ENCODE assay signal across 9 mouse cellular contexts in the genomic region with DNA sequence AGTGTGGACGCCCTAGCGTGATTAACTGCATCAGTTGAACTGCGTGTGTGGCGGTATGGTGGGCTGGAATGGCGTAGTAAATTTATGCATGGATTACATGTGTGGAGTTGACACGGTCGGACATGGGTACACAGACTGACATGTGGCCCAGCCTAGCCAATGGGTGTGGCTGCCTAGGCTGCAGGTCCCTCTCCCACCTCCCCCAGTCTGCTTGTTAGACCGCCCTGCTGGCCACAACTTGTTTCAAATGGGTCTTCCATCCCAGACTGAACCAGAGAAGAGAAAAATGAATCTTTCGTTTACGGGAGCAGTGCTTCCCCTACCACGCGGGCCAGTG. TPM values are rescaled to one million over a fixed set of nuclear protein-coding genes. Genes with fewer than 3 reads are reported as not detected.
DNase-seq lines count a peak whose midpoint lies in the region; ATAC-seq lines count a peak whose summit lies in the region.
"Had no signal": no experiment of that assay in that cellular context is flagged by ENCODE, and none has a peak within 500 bp of the region (broad histone marks: within the 10 kb centered on the region; RNA-seq: fewer than 3 reads in every experiment).

No protein-coding gene starts in this region.

- H3K36me3 ChIP-seq in megakaryocyte, embryonic 14.5 days (replicated peaks; ENCODE audit: low read length): no peaks in the 10 kb centered on the region
- no peaks in the 10 kb centered on the region for H3K36me3 ChIP-seq in hindbrain, embryonic 16.5 days (ENCODE audit: control insufficient read depth, insufficient read depth, low read length)
- no peaks in the 10 kb centered on the region for H3K36me3 ChIP-seq in limb, embryonic 12.5 days
- H3K36me3 ChIP-seq in midbrain, embryonic 11.5 days (ENCODE audit: control insufficient read depth, insufficient read depth, low read length): no peaks in the 10 kb centered on the region
- H3K36me3 ChIP-seq in stomach, embryonic 16.5 days (ENCODE audit: control insufficient read depth, insufficient read depth, low read length): no peaks in the 10 kb centered on the region
- H3K36me3 ChIP-seq: G1E had no signal

- peak; percentile 43 to 52 for DNase-seq in cerebellum, postnatal 36 days
- peak; percentile 47 for DNase-seq in gastrocnemius, postnatal 14 days
- DNase-seq in midbrain, embryonic 11.5 days (ENCODE audit: low spot score, missing footprints): peak; percentile 95

- H3K9ac ChIP-seq in hindbrain, embryonic 16.5 days (ENCODE audit: low read depth, low read length): peak overlapping the region; percentile 87
- H3K9ac ChIP-seq in limb, embryonic 12.5 days (replicated peaks): peak overlapping the region; percentile 95
- H3K9ac ChIP-seq in midbrain, embryonic 11.5 days (ENCODE audit: low read length): peak overlapping the region; percentile 95
- H3K9ac ChIP-seq in stomach, embryonic 16.5 days (ENCODE audit: low read length): peak overlapping the region; percentile 96

- H3K9me3 ChIP-seq in megakaryocyte, embryonic 14.5 days: peaks cover 20% of the 10 kb centered on the region
- no peaks in the 10 kb centered on the region for H3K9me3 ChIP-seq in hindbrain, embryonic 16.5 days (ENCODE audit: control insufficient read depth, low read length)
- peaks cover 4% of the 10 kb centered on the region; the same call in 1 of the 2 replicates for H3K9me3 ChIP-seq in limb, embryonic 12.5 days
- peaks cover 3% of the 10 kb centered on the region; the same call in 1 of the 2 replicates for H3K9me3 ChIP-seq in midbrain, embryonic 11.5 days (ENCODE audit: control insufficient read depth, low read length)
- no peaks in the 10 kb centered on the region for H3K9me3 ChIP-seq in stomach, embryonic 16.5 days (replicated peaks; ENCODE audit: control insufficient read depth, low read length)
- H3K9me3 ChIP-seq: G1E had no signal

- intact Hi-C loops in gastrocnemius, postnatal 14 days (cut with DNase I; ENCODE audit: low total_unique reads): no loop called here

- peaks cover 35% of the 10 kb centered on the region for H3K4me1 ChIP-seq in megakaryocyte, embryonic 14.5 days
- peaks cover 25% of the 10 kb centered on the region for H3K4me1 ChIP-seq in hindbrain, embryonic 16.5 days (ENCODE audit: control insufficient read depth, insufficient read depth, low read depth, low read length)
- peaks cover 14% of the 10 kb centered on the region; the same call in 1 of the 2 replicates for H3K4me1 ChIP-seq in limb, embryonic 12.5 days (replicated peaks)
- H3K4me1 ChIP-seq in midbrain, embryonic 11.5 days (ENCODE audit: control insufficient read depth, insufficient read depth, low read length): peaks cover 32% of the 10 kb centered on the region
- peaks cover 5% of the 10 kb centered on the region; the same call in 1 of the 2 replicates for H3K4me1 ChIP-seq in stomach, embryonic 16.5 days (ENCODE audit: control insufficient read depth, insufficient read depth, low read length)

- under 1% methylated on average over 12 of the region's 12 CpGs for WGBS in hindbrain, embryonic 16.5 days
- under 1% methylated on average over 12 of the region's 12 CpGs for WGBS in limb, embryonic 12.5 days
- WGBS in midbrain, embryonic 11.5 days: 3% methylated on average over 12 of the region's 12 CpGs
- WGBS in stomach, embryonic 16.5 days: 2% methylated on average over 12 of the region's 12 CpGs

- H3K4me2 ChIP-seq in hindbrain, embryonic 16.5 days (ENCODE audit: low read length): peak overlapping the region; percentile 90
- peak overlapping the region; percentile 95 for H3K4me2 ChIP-seq in limb, embryonic 12.5 days
- H3K4me2 ChIP-seq in midbrain, embryonic 11.5 days: peak overlapping the region; percentile 96
- H3K4me2 ChIP-seq in stomach, embryonic 16.5 days (ENCODE audit: low read depth, low read length): peak overlapping the region; percentile 99

- no peak for ATAC-seq in megakaryocyte, adult 5-6 weeks (ENCODE audit: poor library complexity, severe bottlenecking)
- ATAC-seq in hindbrain, embryonic 16.5 days: peak; percentile 73
- peak; percentile 50 for ATAC-seq in limb, embryonic 12.5 days (ENCODE audit: insufficient number of reproducible peaks, insufficient read depth, low FRiP score, low TSS enrichment, low read depth)
- peak; percentile 79 for ATAC-seq in midbrain, embryonic 11.5 days (ENCODE audit: low FRiP score)
- ATAC-seq in stomach, embryonic 16.5 days (ENCODE audit: insufficient read depth, low FRiP score): peak; percentile 50

- peaks cover 65% of the 10 kb centered on the region for H3K27me3 ChIP-seq in megakaryocyte, embryonic 14.5 days (replicated peaks)
- H3K27me3 ChIP-seq in hindbrain, embryonic 16.5 days (replicated peaks; ENCODE audit: control insufficient read depth, insufficient read depth, low read length): no peaks in the 10 kb centered on the region
- H3K27me3 ChIP-seq in limb, embryonic 12.5 days: peaks cover 5% of the 10 kb centered on the region; the same call in 1 of the 2 replicates
- no peaks in the 10 kb centered on the region for H3K27me3 ChIP-seq in midbrain, embryonic 11.5 days (ENCODE audit: control insufficient read depth, insufficient read depth, low read length)
- H3K27me3 ChIP-seq in stomach, embryonic 16.5 days (ENCODE audit: control insufficient read depth, insufficient read depth, low read length): no peaks in the 10 kb centered on the region

- H3K4me3 ChIP-seq in megakaryocyte, embryonic 14.5 days (replicated peaks): peak overlapping the region; percentile 93
- peak overlapping the region; percentile 60 for H3K4me3 ChIP-seq in hindbrain, embryonic 16.5 days (ENCODE audit: low read length)
- peak overlapping the region; percentile 87 for H3K4me3 ChIP-seq in limb, embryonic 12.5 days (replicated peaks)
- H3K4me3 ChIP-seq in midbrain, embryonic 11.5 days (ENCODE audit: low read depth, low read length): peak overlapping the region; percentile 82
- peak overlapping the region; percentile 87 for H3K4me3 ChIP-seq in stomach, embryonic 16.5 days (replicated peaks; ENCODE audit: low read length)

- peak overlapping the region; percentile 94 for H3K27ac ChIP-seq in hindbrain, embryonic 16.5 days (ENCODE audit: low read depth, low read length)
- no peak overlapping the region for H3K27ac ChIP-seq in limb, embryonic 12.5 days
- H3K27ac ChIP-seq in midbrain, embryonic 11.5 days (ENCODE audit: low read depth, low read length): peak overlapping the region; percentile 94
- peak overlapping the region; percentile 42 for H3K27ac ChIP-seq in stomach, embryonic 16.5 days (ENCODE audit: low read length)

RNA-seq across cellular contexts. Expression of a gene that starts 0.7 kb away (rescaled TPM):
- polyA plus RNA-seq in megakaryocyte, embryonic 14.5 days (2012; ENCODE audit: insufficient read depth, low replicate concordance): 1.3 TPM in 1 of 2 replicates, not detected in the other
- 0.41 and 0.60 TPM in 2 replicates for total RNA-seq in megakaryocyte, adult 5-6 weeks (2015)
- total RNA-seq in megakaryocyte, adult 5-6 weeks (2017): 1.3 and 3.2 TPM in 2 replicates
- 10 to 100 TPM; 20.8 to 21.0 TPM for total RNA-seq in gastrocnemius, postnatal 14 days (2021)
- 42.6 and 47.6 TPM in 2 replicates for polyA plus RNA-seq in hindbrain, embryonic 16.5 days (2015; fragmentation: Nextera tagmentation; extraction: Ambion mirVana)
- polyA plus RNA-seq in limb, embryonic 12.5 days (2016; fragmentation: Nextera tagmentation; extraction: Ambion mirVana): 16.6 and 17.6 TPM in 2 replicates
- 96.4 and 97.8 TPM in 2 replicates for polyA plus RNA-seq in midbrain, embryonic 11.5 days (2014; fragmentation: Nextera tagmentation; extraction: Ambion mirVana)
- 17.9 TPM in 2 replicates for polyA plus RNA-seq in stomach, embryonic 16.5 days (2015; fragmentation: Nextera tagmentation; extraction: Ambion mirVana)
- polyA plus RNA-seq: G1E had no signal
